Mouse (Mus musculus): ENCODE measurements around the gene Pgp.

Gene Pgp

GRCm38 (mm10) chr17:24472512-24472911 is 2.3 kb downstream of the Pgp start:
- CTCF ChIA-PET, result interaction anchor here in 2 of 4 experiments (0.6 to 1.6 kb wide), 4 partner anchors 8 to 11 kb away, joined by 3 to 5 read pairs (median 5); no protein-coding TSS in a partner anchor
- POLR2A ChIA-PET, result interaction anchor here (0.7 to 24.5 kb wide), 22 partner anchors 7 to 221 kb away, joined by 3 to 396 read pairs (median 4); partner anchors contain the start of genes Traf7 (in 3 of the 4), Ccnf (in 1 of the 4), Eci1 (in 1 of the 4) and Mlst8 (in 1 of the 4)

GRCm38 (mm10) chr17:24473612-24474275 is 3.6 kb downstream of the Pgp start, which contains the start of gene Bricd5:
TSS of gene Bricd5 (plus strand) at chr17:24473884.
- CTCF ChIA-PET, result interaction anchor here in 2 of 4 experiments (0.5 to 1.1 kb wide), 3 partner anchors 20 to 203 kb away, joined by 3 to 6 read pairs (median 3); no protein-coding TSS in a partner anchor
- POLR2A ChIA-PET, result interaction anchor here in 3 of 4 experiments (0.9 to 24.5 kb wide), 20 partner anchors 10 to 322 kb away, joined by 3 to 396 read pairs (median 4); partner anchors contain the start of genes Traf7 (in 3 of the 3), Ccnf (in 1 of the 3), Eci1 (in 1 of the 3) and Pkd1 (in 1 of the 3)

GRCm38 (mm10) chr17:24474557-24474956 is 4.4 kb downstream of the Pgp start:
- POLR2A ChIA-PET, result interaction anchor here in 3 of 4 experiments (0.6 to 24.5 kb wide), 9 partner anchors 10 to 55 kb away, joined by 3 to 396 read pairs (median 7); partner anchors contain the start of genes Traf7 (in 3 of the 3) and Rab26 (in 1 of the 3)
- CTCF ChIA-PET, result interaction anchor here in 2 of 4 experiments (0.5 to 1.1 kb wide), 2 partner anchors 84 to 651 kb away, joined by 3 read pairs; no protein-coding TSS in a partner anchor

GRCm38 (mm10) chr17:24475586-24475985 is 5.4 kb downstream of the Pgp start:
- ChIA-PET POLR2A (interaction anchor here in 3 of 4 experiments (0.6 to 24.5 kb wide), 13 partner anchors 9 to 61 kb away, joined by 3 to 396 read pairs (median 7); partner anchors contain the start of genes Traf7 (in 3 of the 3), Rab26 (in 1 of the 3) and Rnps1 (in 1 of the 3)), CTCF (interaction anchor here in 1 of 4 experiments (0.7 kb wide), 1 partner anchor 124 kb away, joined by 3 read pairs; the partner anchor contains the start of gene Abca3)

GRCm38 (mm10) chr17:24476022-24476776 is 6.0 kb downstream of the Pgp start:
- CTCF ChIA-PET, result interaction anchor here in 2 of 4 experiments (0.9 to 3.1 kb wide), 2 partner anchors 51 to 130 kb away, joined by 4 to 32 read pairs; partner anchors contain the start of gene Traf7 (in 1 of the 2)
- POLR2A ChIA-PET, result interaction anchor here in 3 of 4 experiments (0.6 to 24.5 kb wide), 17 partner anchors 9 to 215 kb away, joined by 3 to 396 read pairs (median 7); partner anchors contain the start of genes Traf7 (in 3 of the 3), Pkd1 (in 1 of the 3), Rab26 (in 1 of the 3) and Rnps1 (in 1 of the 3)

- CTCF ChIA-PET, result interaction anchor here in 2 of 4 experiments (0.9 to 3.1 kb wide), 2 partner anchors 50 to 129 kb away, joined by 4 to 32 read pairs; partner anchors contain the start of gene Traf7 (in 1 of the 2)
- POLR2A ChIA-PET, result interaction anchor here (0.6 to 24.5 kb wide), 20 partner anchors 8 to 245 kb away, joined by 3 to 396 read pairs (median 8); partner anchors contain the start of genes Traf7 (in 3 of the 4), Rnps1 (in 2 of the 4), Pkd1 (in 1 of the 4) and Rab26 (in 1 of the 4)
Observed at GRCm38 (mm10) chr17:24477053-24477984, 7.1 kb downstream of the Pgp start.

- CTCF ChIA-PET, result interaction anchor here (0.5 to 3.2 kb wide), 51 partner anchors 7 to 423 kb away, joined by 3 to 45 read pairs (median 5); partner anchors contain the start of genes Traf7 (in 3 of the 4), Pkd1 (in 2 of the 4), Abca3 (in 1 of the 4) and Caskin1 (in 1 of the 4)
- POLR2A ChIA-PET, result interaction anchor here (0.6 to 24.5 kb wide), 99 partner anchors 8 to 1355 kb away, joined by 3 to 396 read pairs (median 7); partner anchors contain the start of genes Traf7 (in 4 of the 4), E4f1 (in 3 of the 4), Nthl1 (in 3 of the 4) and Pgp (in 3 of the 4)
Observed at GRCm38 (mm10) chr17:24477985-24478600, 7.9 kb downstream of the Pgp start.

GRCm38 (mm10) chr17:24478663-24479380 is 8.6 kb downstream of the Pgp start, which contains the start of gene Mlst8:
TSS of gene Mlst8 (minus strand) at chr17:24479078.
- CTCF ChIA-PET, result interaction anchor here (0.5 to 3.2 kb wide), 69 partner anchors 8 to 1018 kb away, joined by 3 to 45 read pairs (median 5); partner anchors contain the start of genes Traf7 (in 4 of the 4), Pkd1 (in 3 of the 4), Abca3 (in 1 of the 4) and Caskin1 (in 1 of the 4)
- POLR2A ChIA-PET, result interaction anchor here (0.6 to 24.5 kb wide), 125 partner anchors 8 to 1354 kb away, joined by 3 to 396 read pairs (median 5); partner anchors contain the start of genes Traf7 (in 4 of the 4), E4f1 (in 3 of the 4), Nthl1 (in 3 of the 4) and Pgp (in 3 of the 4)

- ChIA-PET POLR2A (interaction anchor here (0.6 to 24.5 kb wide), 113 partner anchors 8 to 1353 kb away, joined by 3 to 396 read pairs (median 6); partner anchors contain the start of genes Traf7 (in 4 of the 4), E4f1 (in 3 of the 4), Nthl1 (in 3 of the 4) and Pgp (in 3 of the 4)), CTCF (interaction anchor here (0.6 to 3.2 kb wide), 63 partner anchors 9 to 1018 kb away, joined by 3 to 45 read pairs (median 5); partner anchors contain the start of genes Traf7 (in 4 of the 4), Pkd1 (in 2 of the 4), Abca3 (in 1 of the 4) and Caskin1 (in 1 of the 4))
Observed at GRCm38 (mm10) chr17:24479431-24479830, 9.2 kb downstream of the Pgp start.

GRCm38 (mm10) chr17:24480201-24480826 is 10.1 kb downstream of the Pgp start:
- ChIA-PET POLR2A (interaction anchor here in 3 of 4 experiments (0.6 to 24.5 kb wide), 51 partner anchors 8 to 331 kb away, joined by 3 to 396 read pairs (median 7); partner anchors contain the start of genes Traf7 (in 3 of the 3), Zfp598 (in 3 of the 3), E4f1 (in 2 of the 3) and Npw (in 2 of the 3)), CTCF (interaction anchor here (0.6 to 3.2 kb wide), 37 partner anchors 8 to 732 kb away, joined by 3 to 45 read pairs (median 4); partner anchors contain the start of genes Caskin1 (in 1 of the 4), E4f1 (in 1 of the 4), Pgp (in 1 of the 4) and Pkd1 (in 1 of the 4))

GRCm38 (mm10) chr17:24481027-24481815 is 11.0 kb downstream of the Pgp start:
- ChIA-PET POLR2A (interaction anchor here (0.7 to 24.5 kb wide), 24 partner anchors 9 to 330 kb away, joined by 3 to 396 read pairs (median 6); partner anchors contain the start of genes Traf7 (in 3 of the 4), E4f1 (in 2 of the 4), Pgp (in 2 of the 4) and Caskin1 (in 1 of the 4)), CTCF (interaction anchor here (0.9 to 3.2 kb wide), 9 partner anchors 12 to 278 kb away, joined by 3 to 19 read pairs (median 4); no protein-coding TSS in a partner anchor)

GRCm38 (mm10) chr17:24483495-24483894 is 13.3 kb downstream of the Pgp start:
- ChIA-PET POLR2A (interaction anchor here in 2 of 4 experiments (0.9 to 24.5 kb wide), 6 partner anchors 11 to 67 kb away, joined by 3 to 396 read pairs (median 4); partner anchors contain the start of genes Traf7 (in 2 of the 2) and Rab26 (in 1 of the 2)), CTCF (interaction anchor here in 1 of 4 experiments (1.2 kb wide), 1 partner anchor 11 kb away, joined by 4 read pairs; no protein-coding TSS in a partner anchor)
